Mouse (Mus musculus): Measurements from ENCODE around the gene Pacs2. TPM values are rescaled to one million over a fixed set of nuclear protein-coding genes. Genes with fewer than 3 reads are reported as not detected.

Pacs2 gene
- polyA plus RNA-seq (2015; fragmentation: Nextera tagmentation; extraction: Ambion mirVana): 6.8 and 9.5 TPM in 2 replicates

GRCm38 (mm10) chr12:113013604-113014558, at the start of gene Pacs2:
TSS of gene Pacs2 (plus strand) at chr12:113014508.
- TF ChIP-seq EP300 (IDR thresholded peaks at IDR 0.05) (no peak; the same call in 1 of the 2 replicates), CTCF (IDR thresholded peaks at IDR 0.05) (no peak)
- Histone ChIP-seq H3K4me1 (ENCODE audit: insufficient read depth, low read depth, low read length) (peaks cover 11% of the 10 kb centered on the region; the same call in 1 of the 2 replicates), H3K9me3 (ENCODE audit: low read length) (no peaks in the 10 kb centered on the region), H3K27ac (ENCODE audit: low read length) (peak within 1 kb of the TSS; percentile 93), H3K4me3 (ENCODE audit: low read depth, low read length) (peak within 1 kb of the TSS; percentile 84), H3K36me3 (ENCODE audit: insufficient read depth, low read length) (no peaks in the 10 kb centered on the region), H3K9ac (replicated peaks; ENCODE audit: low read depth) (peak within 1 kb of the TSS; percentile 76), H3K4me2 (replicated peaks; ENCODE audit: low read depth, low read length) (peak within 1 kb of the TSS; percentile 96), H3K27me3 (replicated peaks; ENCODE audit: insufficient read depth, low read length) (no peaks in the 10 kb centered on the region)
- ATAC-seq: peak; percentile 96
- 3% methylated on average over 42 of the region's 85 CpGs for WGBS
- peak; percentile 96 for DNase-seq (ENCODE audit: low spot score)

- Histone ChIP-seq H3K4me3 (ENCODE audit: low read depth, low read length) (no peak overlapping the region), H3K27ac (ENCODE audit: low read length) (no peak overlapping the region), H3K4me2 (replicated peaks; ENCODE audit: low read depth, low read length) (no peak overlapping the region), H3K9ac (replicated peaks; ENCODE audit: low read depth) (no peak overlapping the region), H3K36me3 (ENCODE audit: insufficient read depth, low read length) (peaks cover 83% of the 10 kb centered on the region), H3K9me3 (ENCODE audit: low read length) (no peaks in the 10 kb centered on the region), H3K4me1 (ENCODE audit: insufficient read depth, low read depth, low read length) (no peaks in the 10 kb centered on the region), H3K27me3 (replicated peaks; ENCODE audit: insufficient read depth, low read length) (no peaks in the 10 kb centered on the region)
- no peak for TF ChIP-seq EP300 (IDR thresholded peaks at IDR 0.05)
- TF ChIP-seq CTCF (IDR thresholded peaks at IDR 0.05): no peak
- 92% methylated on average over 13 of the region's 13 CpGs for whole genome bisulfite sequencing
- DNase-seq (ENCODE audit: low spot score): no peak
- no peak for ATAC-seq
These were observed 48.5 kb upstream of the Pacs2 start for GRCm38 (mm10) chr12:112965783-112966182.

DNA sequence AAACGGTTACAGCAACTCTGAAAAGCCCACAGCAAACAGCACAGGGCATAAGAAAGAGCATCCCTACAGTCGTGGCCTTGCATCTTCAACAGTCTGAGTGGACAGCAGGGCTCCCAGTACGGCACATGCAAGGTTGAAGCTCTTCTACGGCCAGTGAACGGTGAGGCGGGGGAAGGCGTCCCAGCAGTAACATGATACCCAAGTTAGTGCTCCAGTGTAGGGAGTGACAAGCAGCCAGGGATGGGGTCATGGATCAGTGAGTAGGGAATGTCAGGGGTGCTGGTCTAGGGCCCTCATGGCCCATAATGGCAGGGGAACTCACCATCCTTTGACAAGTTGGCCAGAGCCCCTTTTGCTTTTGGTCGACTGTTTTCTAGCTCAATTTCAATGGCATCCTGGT, 45.4 kb upstream of the Pacs2 start:
- 58% methylated on average over 8 of the region's 8 CpGs for WGBS
- Histone ChIP-seq H3K4me1 (ENCODE audit: insufficient read depth, low read depth, low read length) (no peaks in the 10 kb centered on the region), H3K9ac (replicated peaks; ENCODE audit: low read depth) (no peak overlapping the region), H3K9me3 (ENCODE audit: low read length) (no peaks in the 10 kb centered on the region), H3K27ac (ENCODE audit: low read length) (no peak overlapping the region), H3K27me3 (replicated peaks; ENCODE audit: insufficient read depth, low read length) (no peaks in the 10 kb centered on the region), H3K4me2 (replicated peaks; ENCODE audit: low read depth, low read length) (no peak overlapping the region), H3K4me3 (ENCODE audit: low read depth, low read length) (no peak overlapping the region), H3K36me3 (ENCODE audit: insufficient read depth, low read length) (peaks cover 77% of the 10 kb centered on the region)
- no peak for ATAC-seq
- no peak for DNase-seq (ENCODE audit: low spot score)
- TF ChIP-seq CTCF (IDR thresholded peaks at IDR 0.05) (no peak), EP300 (IDR thresholded peaks at IDR 0.05) (no peak)

GRCm38 (mm10) chr12:112969616-112970015, 44.7 kb upstream of the Pacs2 start:
- TF ChIP-seq CTCF (IDR thresholded peaks at IDR 0.05) (no peak), EP300 (IDR thresholded peaks at IDR 0.05) (no peak)

GRCm38 (mm10) chr12:112974736-112975135, 39.6 kb upstream of the Pacs2 start:
- Histone ChIP-seq H3K27me3 (replicated peaks; ENCODE audit: insufficient read depth, low read length) (no peaks in the 10 kb centered on the region), H3K36me3 (ENCODE audit: insufficient read depth, low read length) (peaks cover 49% of the 10 kb centered on the region), H3K4me1 (ENCODE audit: insufficient read depth, low read depth, low read length) (no peaks in the 10 kb centered on the region), H3K27ac (ENCODE audit: low read length) (no peak overlapping the region), H3K4me2 (replicated peaks; ENCODE audit: low read depth, low read length) (no peak overlapping the region), H3K9me3 (ENCODE audit: low read length) (no peaks in the 10 kb centered on the region), H3K4me3 (ENCODE audit: low read depth, low read length) (no peak overlapping the region), H3K9ac (replicated peaks; ENCODE audit: low read depth) (no peak overlapping the region)
- ATAC-seq (no peak), DNase-seq (ENCODE audit: low spot score) (no peak)
- WGBS: 82% methylated on average over 9 of the region's 9 CpGs
- TF ChIP-seq EP300 (IDR thresholded peaks at IDR 0.05) (no peak), CTCF (IDR thresholded peaks at IDR 0.05) (no peak)

More at GRCm38 (mm10) chr12:112969616-112970015, 44.7 kb upstream of the Pacs2 start:
- H3K4me1 ChIP-seq (ENCODE audit: insufficient read depth, low read depth, low read length): no peaks in the 10 kb centered on the region
- no peaks in the 10 kb centered on the region for H3K9me3 ChIP-seq (ENCODE audit: low read length)
- no peak for ATAC-seq
- no peak overlapping the region for H3K27ac ChIP-seq (ENCODE audit: low read length)
- WGBS: 91% methylated on average over 6 of the region's 6 CpGs
- no peak for DNase-seq (ENCODE audit: low spot score)
- no peak overlapping the region for H3K9ac ChIP-seq (replicated peaks; ENCODE audit: low read depth)
- H3K27me3 ChIP-seq (replicated peaks; ENCODE audit: insufficient read depth, low read length): no peaks in the 10 kb centered on the region
- peaks cover 75% of the 10 kb centered on the region for H3K36me3 ChIP-seq (ENCODE audit: insufficient read depth, low read length)
- no peak overlapping the region for H3K4me3 ChIP-seq (ENCODE audit: low read depth, low read length)
- H3K4me2 ChIP-seq (replicated peaks; ENCODE audit: low read depth, low read length): no peak overlapping the region

- Histone ChIP-seq H3K27ac (ENCODE audit: low read length) (peak within 1 kb of the TSS; percentile 92), H3K27me3 (replicated peaks; ENCODE audit: insufficient read depth, low read length) (no peaks in the 10 kb centered on the region), H3K9ac (replicated peaks; ENCODE audit: low read depth) (peak within 1 kb of the TSS; percentile 64), H3K36me3 (ENCODE audit: insufficient read depth, low read length) (peaks cover 41% of the 10 kb centered on the region), H3K4me2 (replicated peaks; ENCODE audit: low read depth, low read length) (peak within 1 kb of the TSS; percentile 81), H3K4me3 (ENCODE audit: low read depth, low read length) (peak within 1 kb of the TSS; percentile 76), H3K9me3 (ENCODE audit: low read length) (no peaks in the 10 kb centered on the region), H3K4me1 (ENCODE audit: insufficient read depth, low read depth, low read length) (no peaks in the 10 kb centered on the region)
- WGBS: under 1% methylated on average over 40 of the region's 80 CpGs
- DNase-seq (ENCODE audit: low spot score) (peak; percentile 93), ATAC-seq (peak; percentile 97)
- TF ChIP-seq CTCF (IDR thresholded peaks at IDR 0.05): peak; percentile 71
- no peak for TF ChIP-seq EP300 (IDR thresholded peaks at IDR 0.05)
These were observed 37.8 kb upstream of the Pacs2 start, which contains the start of gene Btbd6 for GRCm38 (mm10) chr12:112976371-112977073. TSS of gene Btbd6 (plus strand) at chr12:112976482.
